Mouse (Mus musculus) liver, embryonic 14.5 days (tissue): ENCODE results near the gene Spaca6. TPM values are rescaled to one million over a fixed set of nuclear protein-coding genes. Genes with fewer than 3 reads are reported as not detected.

ENCODE experiments used
- ATAC-seq: fragments of 200-750 bp; cut with Nextera tagmentation; 2 replicates; pipeline ENCODE4 v1.8.0; 2017; ENCODE audit warnings: moderate number of reproducible peaks, mild to moderate bottlenecking, moderate library complexity; ENCODE audit not compliant: insufficient read depth
- DNase-seq, 3 experiments: peaks; one replicate each; pipeline ENCODE4 v3.0.0-alpha.2; 2012 to 2013; ENCODE audit warnings: low read depth in 3 of 3, low spot score in 3 of 3
- H3K27ac ChIP-seq: fragments of 300-500 bp; sonication (generic); 2 replicates; pipeline ENCODE4 v1.5.1; 2014; ENCODE audit warnings: moderate library complexity, mild to moderate bottlenecking, control low read depth, inconsistent platforms
- H3K27me3 ChIP-seq: fragments of 300-500 bp; sonication (generic); 2 replicates; pipeline ENCODE4 v1.6.1; 2014; ENCODE audit warnings: mild to moderate bottlenecking, low read length, moderate library complexity; ENCODE audit not compliant: control insufficient read depth, insufficient read depth
- H3K36me3 ChIP-seq: fragments of 300-500 bp; sonication (generic); replicated peaks from 2 replicates; pipeline ENCODE4 v1.6.1; 2014; ENCODE audit warnings: low read depth; ENCODE audit not compliant: control insufficient read depth, insufficient read depth
- H3K4me1 ChIP-seq, 2 experiments: fragments of 200-500 bp in 1 of 2; fragments of 300-500 bp in 1 of 2; sonication (generic) in 1 of 2; replicated peaks; 2 replicates each; pipeline ENCODE4 v1.6.1; 2012 to 2014; ENCODE audit warnings: antibody characterized with exemption in 1 of 2, inconsistent platforms in 1 of 2, low read length in 1 of 2; ENCODE audit not compliant: control insufficient read depth in 2 of 2, insufficient read depth in 2 of 2
- H3K4me2 ChIP-seq: fragments of 300-500 bp; sonication (generic); 2 replicates; pipeline ENCODE4 v1.6.1; 2014; ENCODE audit warnings: low read depth, mild to moderate bottlenecking, control low read depth, moderate library complexity
- H3K4me3 ChIP-seq, 2 experiments: fragments of 200-500 bp in 1 of 2; fragments of 300-500 bp in 1 of 2; sonication (generic) in 1 of 2; 2 replicates each; pipeline ENCODE4 v1.5.1; 2012 to 2014; ENCODE audit warnings: low read depth in 2 of 2, low read length in 2 of 2, mild to moderate bottlenecking in 2 of 2, control low read depth in 1 of 2, inconsistent platforms in 1 of 2, moderate library complexity in 1 of 2; ENCODE audit not compliant: insufficient read depth in 1 of 2
- H3K9ac ChIP-seq: fragments of 300-500 bp; sonication (generic); replicated peaks from 2 replicates; pipeline ENCODE4 v1.6.1; 2014; ENCODE audit warnings: mild to moderate bottlenecking, control low read depth, moderate library complexity
- H3K9me3 ChIP-seq: fragments of 300-500 bp; sonication (generic); 2 replicates; pipeline ENCODE4 v1.6.1; 2016; ENCODE audit warnings: low read length, mixed read lengths; ENCODE audit not compliant: control insufficient read depth
- CTCF ChIP-seq: IDR thresholded peaks from 2 replicates; pipeline ENCODE4 v1.5.1; 2016; ENCODE audit warnings: antibody characterized with exemption, low read depth, control low read depth
- EP300 ChIP-seq: IDR thresholded peaks from 2 replicates; pipeline ENCODE4 v1.6.1; 2016; ENCODE audit warnings: antibody characterized with exemption, low read depth
- WGBS: fragments of 180-500 bp; shearing (Covaris S2); extraction: QIAGEN DNeasy Blood & Tissue Kit; methylation state at CpG from one replicate; pipeline ENCODE4 v1.1.7; 2014; ENCODE audit not compliant: insufficient replicate concordance; 5-methylcytosine and 5-hydroxymethylcytosine counted together
- microRNA counts: library from miRNA; unstranded; fragments of <30 nt; microRNA quantifications from one replicate; lab custom pipeline; 2016
- microRNA-seq: library from miRNA; unstranded; fragments of <30 nt; microRNA quantifications from one replicate; pipeline ENCODE4, GENCODE M21; 2016
- polyA plus RNA-seq, 2 experiments: library from polyadenylated mRNA; depleted of rRNA in 1 of 2; stranded (reverse) in 1 of 2; unstranded in 1 of 2; fragments of >200 nt; fragmentation: Nextera tagmentation in 1 of 2; extraction: Ambion mirVana in 1 of 2; gene quantifications; 2 replicates each; pipeline versions ENCODE4 v1.2.1 to v1.2.3; 2012 to 2014

Spaca6 gene
- polyA plus RNA-seq, 2 experiments: 2.1 to 7.0 TPM

- ATAC-seq (no peak), DNase-seq (no peak)
- no peak for TF ChIP-seq CTCF
- TF ChIP-seq EP300: no peak
- no peak within 1 kb of the TSS for H3K4me3 ChIP-seq
- H3K4me2 ChIP-seq: no peak within 1 kb of the TSS
- H3K9ac ChIP-seq: no peak within 1 kb of the TSS
- H3K27ac ChIP-seq: no peak within 1 kb of the TSS
- H3K4me1 ChIP-seq: no peaks in the 10 kb centered on the region
- no peaks in the 10 kb centered on the region for H3K9me3 ChIP-seq
- no peaks in the 10 kb centered on the region for H3K36me3 ChIP-seq
- no peaks in the 10 kb centered on the region for H3K27me3 ChIP-seq
- WGBS: 23% methylated on average over 1 of the region's 1 CpGs
Measured at GRCm38 (mm10) chr17:17883840-17884239, 56.9 kb downstream of the Spaca6 start, which contains the start of gene Fpr1. Fpr1 (minus strand) TSS chr17:17883940.

GRCm38 (mm10) chr17:17887774-17888248 lies 60.9 kb downstream of the Spaca6 start, which contains the start of the genes Fpr2 and Fpr3:
Fpr2 (plus strand) TSS chr17:17887824.
Fpr3 (plus strand) TSS chr17:17887852.
- Histone ChIP-seq H3K4me3 (no peak within 1 kb of the TSS), H3K27me3 (no peaks in the 10 kb centered on the region), H3K27ac (no peak within 1 kb of the TSS), H3K9ac (no peak within 1 kb of the TSS), H3K9me3 (no peaks in the 10 kb centered on the region), H3K36me3 (no peaks in the 10 kb centered on the region), H3K4me1 (no peaks in the 10 kb centered on the region), H3K4me2 (no peak within 1 kb of the TSS)
- DNase-seq (no peak), ATAC-seq (no peak)
- no peak for TF ChIP-seq CTCF
- no peak for TF ChIP-seq EP300
- WGBS: 23% methylated on average over 1 of the region's 1 CpGs

GRCm38 (mm10) chr17:17889732-17890425 lies 62.9 kb downstream of the Spaca6 start:
- no peak for TF ChIP-seq CTCF
- TF ChIP-seq EP300: no peak

More at GRCm38 (mm10) chr17:17889732-17890425, 62.9 kb downstream of the Spaca6 start:
- H3K9me3 ChIP-seq: no peaks in the 10 kb centered on the region
- DNase-seq (no peak), ATAC-seq (no peak)
- H3K27ac ChIP-seq: no peak overlapping the region
- 61% methylated on average over 2 of the region's 2 CpGs for WGBS
- H3K4me2 ChIP-seq: no peak overlapping the region
- H3K27me3 ChIP-seq: no peaks in the 10 kb centered on the region
- no peaks in the 10 kb centered on the region for H3K4me1 ChIP-seq
- no peaks in the 10 kb centered on the region for H3K36me3 ChIP-seq
- no peak overlapping the region for H3K9ac ChIP-seq
- H3K4me3 ChIP-seq: no peak overlapping the region

MicroRNAs within 50 kb of the gene (microRNA counts, 519-probe panel; counts per million panel counts)
- microRNA mmu-let-7e (lab: Ali Mortazavi, UCI) (7,521 counts per million, percentile 73 among the panel's probes with 10 or more counts), microRNA mmu-miR-125a-3p (lab: Ali Mortazavi, UCI) (3,187 counts per million, percentile 7 among the panel's probes with 10 or more counts), microRNA mmu-miR-125a-5p (lab: Ali Mortazavi, UCI) (7,339 counts per million, percentile 71 among the panel's probes with 10 or more counts), microRNA mmu-miR-99b (lab: Ali Mortazavi, UCI) (6,081 counts per million, percentile 45 among the panel's probes with 10 or more counts)

Small RNAs within 50 kb of the gene (microRNA-seq; reads per million reads assigned to microRNA genes)
- gene Gm25927 (not detected), gene Mir125a (1,272 reads per million, percentile 76 among the genes with 10 or more reads in this experiment), gene Mir99b (8,255 reads per million, percentile 91 among the genes with 10 or more reads in this experiment), gene Mirlet7e (not detected)

Other genes with a start within 250 kb of the Spaca6 start
- 3.0 and 3.5 TPM in 2 replicates for gene Lnpep, start 202.1 kb upstream of the Spaca6 start, polyA plus RNA-seq (2012; rRNA removed)
- gene Lnpep, start 202.1 kb upstream of the Spaca6 start, polyA plus RNA-seq (2014; fragmentation: Nextera tagmentation; extraction: Ambion mirVana): 2.1 and 2.3 TPM in 2 replicates
- not detected in 2 replicates for gene Vmn2r90, start 123.4 kb upstream of the Spaca6 start, polyA plus RNA-seq (2012; rRNA removed)
- not detected in 2 replicates for gene Vmn2r90, start 123.4 kb upstream of the Spaca6 start, polyA plus RNA-seq (2014; fragmentation: Nextera tagmentation; extraction: Ambion mirVana)
- gene Has1, start 28.0 kb downstream of the Spaca6 start, polyA plus RNA-seq (2012; rRNA removed): not detected in 2 replicates
- not detected in 2 replicates for gene Has1, start 28.0 kb downstream of the Spaca6 start, polyA plus RNA-seq (2014; fragmentation: Nextera tagmentation; extraction: Ambion mirVana)
- gene Fpr1, start 56.8 kb downstream of the Spaca6 start, polyA plus RNA-seq (2012; rRNA removed): 2.1 and 2.3 TPM in 2 replicates
- 2.7 and 3.2 TPM in 2 replicates for gene Fpr1, start 56.8 kb downstream of the Spaca6 start, polyA plus RNA-seq (2014; fragmentation: Nextera tagmentation; extraction: Ambion mirVana)
- gene Fpr2, start 60.7 kb downstream of the Spaca6 start, polyA plus RNA-seq (2012; rRNA removed): 1.3 TPM in 2 replicates
- gene Fpr2, start 60.7 kb downstream of the Spaca6 start, polyA plus RNA-seq (2014; fragmentation: Nextera tagmentation; extraction: Ambion mirVana): 1.3 and 1.8 TPM in 2 replicates
- not detected in 2 replicates for gene Fpr3, start 60.7 kb downstream of the Spaca6 start, polyA plus RNA-seq (2012; rRNA removed)
- gene Fpr3, start 60.7 kb downstream of the Spaca6 start, polyA plus RNA-seq (2014; fragmentation: Nextera tagmentation; extraction: Ambion mirVana): not detected in 2 replicates
- not detected in 2 replicates for gene Fpr-rs4, start 194.6 kb downstream of the Spaca6 start, polyA plus RNA-seq (2012; rRNA removed)
- not detected in 2 replicates for gene Fpr-rs4, start 194.6 kb downstream of the Spaca6 start, polyA plus RNA-seq (2014; fragmentation: Nextera tagmentation; extraction: Ambion mirVana)
- not detected in 2 replicates for gene Vmn2r124, start 222.3 kb downstream of the Spaca6 start, polyA plus RNA-seq (2012; rRNA removed)
- not detected in 2 replicates for gene Vmn2r124, start 222.3 kb downstream of the Spaca6 start, polyA plus RNA-seq (2014; fragmentation: Nextera tagmentation; extraction: Ambion mirVana)